Mouse (Mus musculus) heart, embryonic 10.5 days (tissue): ENCODE results near the gene Mapk8ip1. TPM values are rescaled to one million over a fixed set of nuclear protein-coding genes. Genes with fewer than 3 reads are reported as not detected.

Experiments
- DNase-seq: peaks from one replicate; pipeline ENCODE4 v3.0.0-alpha.2; 2017; ENCODE audit warnings: low spot score
- H3K27ac ChIP-seq: fragments of 300-500 bp; sonication (generic); 2 replicates; pipeline ENCODE4 v1.5.1; 2016; ENCODE audit warnings: mild to moderate bottlenecking
- H3K27me3 ChIP-seq: fragments of 300-500 bp; sonication (generic); 2 replicates; pipeline ENCODE4 v1.6.1; 2016; ENCODE audit warnings: mild to moderate bottlenecking; ENCODE audit not compliant: poor library complexity, insufficient read depth, severe bottlenecking
- H3K36me3 ChIP-seq: fragments of 300-500 bp; sonication (generic); 2 replicates; pipeline ENCODE4 v1.6.1; 2016; ENCODE audit warnings: mild to moderate bottlenecking, moderate library complexity
- H3K4me1 ChIP-seq: fragments of 300-500 bp; sonication (generic); 2 replicates; pipeline ENCODE4 v1.6.1; 2016; ENCODE audit warnings: mild to moderate bottlenecking
- H3K4me3 ChIP-seq: fragments of 300-500 bp; sonication (generic); 2 replicates; pipeline ENCODE4 v1.5.1; 2016; ENCODE audit warnings: mild to moderate bottlenecking, moderate library complexity
- H3K9me3 ChIP-seq: fragments of 300-500 bp; sonication (generic); 2 replicates; pipeline ENCODE4 v1.6.1; 2016; ENCODE audit warnings: mild to moderate bottlenecking, moderate library complexity
- WGBS: fragments of 180-500 bp; shearing (Covaris S2); methylation state at CpG from one replicate; pipeline ENCODE4 v1.1.7; 2016; 5-methylcytosine and 5-hydroxymethylcytosine counted together
- polyA plus RNA-seq: library from polyadenylated mRNA; unstranded; fragments of >200 nt; fragmentation: Nextera tagmentation; extraction: Ambion mirVana; gene quantifications from 2 replicates; pipeline ENCODE4 v1.2.1, GENCODE M21; 2016

Mapk8ip1 gene
- polyA plus RNA-seq, 1 experiment from 2014 or later: 18.2 TPM

DNA sequence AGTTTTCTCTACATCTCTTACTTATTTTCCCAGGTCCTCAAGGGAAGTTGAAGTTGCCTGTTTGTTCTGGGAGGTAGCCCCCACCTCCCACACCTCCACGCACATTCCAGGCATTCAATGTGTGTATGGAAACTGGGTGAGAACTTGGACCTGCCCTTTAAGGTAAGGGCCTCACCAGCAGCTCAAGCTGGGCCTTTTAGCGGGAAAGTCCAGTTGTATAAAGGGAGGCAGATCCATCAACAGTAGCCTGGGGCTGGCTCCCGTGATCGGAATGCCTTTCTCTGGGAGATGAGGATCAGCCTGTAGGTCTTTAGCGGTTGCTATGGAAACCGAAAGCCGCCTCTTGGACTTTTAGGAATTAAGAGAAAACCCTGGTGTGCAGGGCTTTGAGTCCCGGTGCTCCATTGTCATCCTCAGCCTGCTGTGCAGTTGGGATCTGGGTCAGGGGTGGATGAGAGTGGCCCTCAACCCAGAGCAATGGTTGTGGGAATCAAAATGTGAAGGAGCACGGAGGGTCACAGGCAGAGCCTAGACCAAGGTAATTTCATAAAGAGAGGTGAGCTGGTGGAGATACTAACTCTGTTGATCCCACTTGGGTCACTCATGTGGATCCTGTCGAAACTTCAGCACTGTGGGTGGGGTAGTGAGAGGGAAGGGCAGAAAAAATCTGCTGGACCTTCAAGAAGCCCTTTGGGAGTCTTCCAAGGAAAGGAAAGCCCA is 28.9 kb downstream of the Mapk8ip1 start:
- DNase-seq: no peak
- H3K9me3 ChIP-seq: no peaks in the 10 kb centered on the region
- H3K36me3 ChIP-seq: 0 out of 2 replicates have a peak, but pooled peaks cover 1% of the 10 kb centered on the region
- no peak overlapping the region for H3K4me3 ChIP-seq
- no peak overlapping the region for H3K27ac ChIP-seq
- peaks cover 42% of the 10 kb centered on the region for H3K4me1 ChIP-seq
- 26% methylated on average over 10 of the region's 10 CpGs for WGBS
- H3K27me3 ChIP-seq: peaks cover 68% of the 10 kb centered on the region

GRCm38 (mm10) chr2:92370821-92371805 is 29.9 kb downstream of the Mapk8ip1 start:
- no peak for DNase-seq
- Histone ChIP-seq H3K27ac (peak overlapping the region; percentile 72), H3K9me3 (no peaks in the 10 kb centered on the region), H3K36me3 (no peaks in the 10 kb centered on the region), H3K4me1 (peaks cover 41% of the 10 kb centered on the region), H3K4me3 (peak overlapping the region; percentile 59), H3K27me3 (peaks cover 76% of the 10 kb centered on the region)
- 4% methylated on average over 44 of the region's 45 CpGs for WGBS

GRCm38 (mm10) chr2:92370375-92370774 is 30.7 kb downstream of the Mapk8ip1 start:
- Histone ChIP-seq H3K27ac (peak overlapping the region; percentile 72), H3K27me3 (peaks cover 80% of the 10 kb centered on the region), H3K4me1 (peaks cover 33% of the 10 kb centered on the region), H3K36me3 (no peaks in the 10 kb centered on the region), H3K9me3 (no peaks in the 10 kb centered on the region), H3K4me3 (peak overlapping the region; percentile 59)
- 10% methylated on average over 19 of the region's 19 CpGs for WGBS
- DNase-seq: no peak

GRCm38 (mm10) chr2:92367383-92368029 is 33.6 kb downstream of the Mapk8ip1 start:
- Histone ChIP-seq H3K9me3 (no peaks in the 10 kb centered on the region), H3K27me3 (peaks cover 68% of the 10 kb centered on the region), H3K27ac (no peak overlapping the region), H3K4me3 (no peak overlapping the region), H3K4me1 (peaks cover 24% of the 10 kb centered on the region), H3K36me3 (peaks cover 21% of the 10 kb centered on the region)
- DNase-seq: no peak
- WGBS: 27% methylated on average over 20 of the region's 20 CpGs

GRCm38 (mm10) chr2:92365568-92365967 is 35.5 kb downstream of the Mapk8ip1 start:
- WGBS: 89% methylated on average over 10 of the region's 10 CpGs
- DNase-seq: no peak

GRCm38 (mm10) chr2:92364086-92364485 is 37.0 kb downstream of the Mapk8ip1 start:
- Histone ChIP-seq H3K36me3 (peaks cover 49% of the 10 kb centered on the region), H3K4me3 (no peak overlapping the region)
- WGBS: 86% methylated on average over 4 of the region's 4 CpGs

More at GRCm38 (mm10) chr2:92365568-92365967, 35.5 kb downstream of the Mapk8ip1 start:
- H3K4me1 ChIP-seq: peaks cover 17% of the 10 kb centered on the region
- H3K27ac ChIP-seq: no peak overlapping the region
- H3K27me3 ChIP-seq: peaks cover 49% of the 10 kb centered on the region
- no peak overlapping the region for H3K4me3 ChIP-seq
- no peaks in the 10 kb centered on the region for H3K9me3 ChIP-seq
- peaks cover 34% of the 10 kb centered on the region for H3K36me3 ChIP-seq

DNA sequence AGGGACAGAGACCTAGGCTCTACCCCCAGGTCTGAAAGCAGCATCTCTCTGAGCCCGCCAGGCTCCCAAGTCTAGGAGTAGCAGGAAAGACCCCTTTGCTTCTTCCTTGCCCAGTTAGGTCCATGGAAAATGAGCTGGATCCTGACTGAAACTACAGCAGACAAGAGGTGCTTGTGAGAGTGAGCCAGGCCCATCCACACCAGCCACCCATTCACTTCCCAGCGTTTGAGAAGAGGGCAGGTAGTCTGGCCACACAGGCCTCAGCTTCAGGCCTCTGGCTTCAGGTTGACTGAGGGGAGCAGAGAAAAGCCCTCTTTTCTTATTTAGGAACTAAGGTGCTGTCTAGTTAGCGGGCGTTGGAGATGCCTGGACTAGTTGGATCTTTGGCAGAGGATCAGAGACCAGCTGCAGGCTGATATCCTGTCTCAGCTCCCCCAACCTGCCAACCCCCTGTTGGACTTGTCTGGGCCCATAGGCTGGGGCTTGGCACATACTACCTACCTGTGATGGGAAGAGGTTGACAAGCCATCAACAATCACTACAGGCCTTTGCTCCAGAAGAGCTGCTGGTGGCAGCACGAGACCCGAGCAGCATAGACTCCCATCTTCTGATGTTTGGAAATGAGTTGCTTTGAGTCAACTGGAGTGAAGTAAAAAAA is 38.4 kb downstream of the Mapk8ip1 start:
- Histone ChIP-seq H3K27me3 (peaks cover 20% of the 10 kb centered on the region), H3K4me3 (no peak overlapping the region), H3K36me3 (peaks cover 63% of the 10 kb centered on the region), H3K27ac (no peak overlapping the region), H3K9me3 (no peaks in the 10 kb centered on the region), H3K4me1 (peaks cover 19% of the 10 kb centered on the region)
- WGBS: 90% methylated on average over 6 of the region's 6 CpGs
- peak; percentile 72 for DNase-seq

More at GRCm38 (mm10) chr2:92364086-92364485, 37.0 kb downstream of the Mapk8ip1 start:
- Histone ChIP-seq H3K4me1 (peaks cover 20% of the 10 kb centered on the region), H3K27me3 (peaks cover 34% of the 10 kb centered on the region), H3K27ac (no peak overlapping the region), H3K9me3 (no peaks in the 10 kb centered on the region)
- peak; percentile 63 for DNase-seq

- Histone ChIP-seq H3K27ac (no peak overlapping the region), H3K4me3 (no peak overlapping the region), H3K27me3 (peaks cover 12% of the 10 kb centered on the region), H3K4me1 (peaks cover 11% of the 10 kb centered on the region), H3K36me3 (peaks cover 72% of the 10 kb centered on the region), H3K9me3 (no peaks in the 10 kb centered on the region)
- 78% methylated on average over 8 of the region's 8 CpGs for WGBS
- peak; percentile 66 for DNase-seq
Observed at GRCm38 (mm10) chr2:92361795-92362194, 39.3 kb downstream of the Mapk8ip1 start.

DNA sequence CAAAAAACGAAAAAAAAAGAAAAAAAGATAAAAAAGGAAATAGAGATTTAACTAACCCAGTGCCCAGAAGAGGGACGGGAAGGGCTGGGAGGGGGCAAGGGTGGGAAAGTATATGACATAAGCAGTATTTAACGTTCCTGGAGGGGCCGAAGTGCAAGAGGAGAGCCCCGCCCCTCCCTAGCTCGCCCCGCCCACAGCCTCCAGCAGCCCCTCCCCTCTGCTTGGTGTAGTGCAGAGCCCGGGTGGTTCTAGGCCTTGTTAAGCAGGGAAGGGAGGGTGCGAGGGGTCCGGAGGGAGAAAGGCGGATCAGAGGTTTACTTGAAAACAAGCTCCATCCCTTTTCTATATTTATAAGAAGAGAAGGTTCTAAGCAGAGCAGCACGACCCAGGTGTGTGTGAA is 40.2 kb downstream of the Mapk8ip1 start:
- H3K27me3 ChIP-seq: peaks cover 5% of the 10 kb centered on the region; the same call in 1 of the 2 replicates
- peak; percentile 78 for DNase-seq

DNA sequence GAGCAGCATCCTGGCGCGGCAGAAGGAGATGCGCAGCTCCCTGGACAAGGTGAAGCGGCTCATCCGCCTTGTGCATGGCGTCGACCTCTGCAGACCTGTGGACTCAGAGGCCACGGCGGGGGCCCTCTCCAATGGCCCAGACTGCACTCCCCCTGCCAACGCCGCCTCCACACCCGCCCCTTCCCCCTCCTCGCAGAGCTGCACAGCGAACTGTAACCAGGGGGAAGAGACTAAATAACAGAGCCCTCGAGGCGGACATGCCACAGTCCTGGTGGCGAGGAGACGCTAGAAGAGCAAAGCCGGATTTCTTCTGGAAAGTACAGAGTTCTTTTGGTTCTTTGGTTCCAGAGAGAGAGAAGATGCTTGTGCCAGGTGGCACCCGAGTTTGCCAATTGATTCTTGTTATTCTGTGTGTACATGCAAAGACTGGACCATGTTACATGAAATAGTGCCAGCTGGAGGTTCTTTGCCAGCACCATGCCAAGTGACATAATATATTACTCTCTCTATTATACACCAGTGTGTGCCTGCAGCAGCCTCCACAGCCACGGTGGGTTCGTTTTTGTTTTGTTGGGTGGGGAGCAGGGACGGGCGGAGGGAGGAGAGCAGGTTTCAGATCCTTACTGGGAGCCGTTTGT is 40.8 kb downstream of the Mapk8ip1 start:
- peaks cover 80% of the 10 kb centered on the region for H3K36me3 ChIP-seq
- peaks cover 11% of the 10 kb centered on the region for H3K4me1 ChIP-seq
- 76% methylated on average over 25 of the region's 25 CpGs for WGBS
- peak; percentile 58 for DNase-seq
- H3K4me3 ChIP-seq: no peak overlapping the region
- H3K27me3 ChIP-seq: peaks cover 2% of the 10 kb centered on the region; the same call in 1 of the 2 replicates
- H3K9me3 ChIP-seq: no peaks in the 10 kb centered on the region
- no peak overlapping the region for H3K27ac ChIP-seq

More for the DNA sequence above, 40.2 kb downstream of the Mapk8ip1 start:
- Histone ChIP-seq H3K27ac (no peak overlapping the region), H3K36me3 (peaks cover 76% of the 10 kb centered on the region), H3K4me1 (peaks cover 11% of the 10 kb centered on the region), H3K9me3 (no peaks in the 10 kb centered on the region), H3K4me3 (no peak overlapping the region)
- 24% methylated on average over 12 of the region's 12 CpGs for WGBS

DNA sequence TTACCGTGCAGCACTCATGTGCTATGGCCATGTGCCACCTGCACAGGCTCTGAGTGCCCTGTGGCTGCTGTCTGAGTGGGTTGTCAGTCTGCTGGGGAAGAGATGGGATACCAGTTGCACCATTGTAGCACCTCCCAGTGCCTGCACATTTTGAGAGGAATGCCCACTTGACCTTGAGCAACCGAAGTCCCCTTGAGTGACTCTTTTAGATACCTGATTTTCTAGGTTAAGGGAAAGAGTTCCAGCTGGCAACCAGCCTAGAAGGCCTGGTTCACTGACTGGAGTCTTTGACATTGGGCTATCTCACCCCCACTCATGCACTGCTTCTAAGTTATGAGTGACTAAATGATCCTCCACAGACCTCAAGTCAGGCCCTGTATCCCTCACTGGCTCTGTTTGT is 41.8 kb downstream of the Mapk8ip1 start:
- peaks cover 12% of the 10 kb centered on the region for H3K4me1 ChIP-seq
- no peak overlapping the region for H3K27ac ChIP-seq
- H3K4me3 ChIP-seq: no peak overlapping the region
- H3K36me3 ChIP-seq: peaks cover 81% of the 10 kb centered on the region
- H3K27me3 ChIP-seq: no peaks in the 10 kb centered on the region
- WGBS: 79% methylated on average over 2 of the region's 2 CpGs
- no peaks in the 10 kb centered on the region for H3K9me3 ChIP-seq
- no peak for DNase-seq

DNA sequence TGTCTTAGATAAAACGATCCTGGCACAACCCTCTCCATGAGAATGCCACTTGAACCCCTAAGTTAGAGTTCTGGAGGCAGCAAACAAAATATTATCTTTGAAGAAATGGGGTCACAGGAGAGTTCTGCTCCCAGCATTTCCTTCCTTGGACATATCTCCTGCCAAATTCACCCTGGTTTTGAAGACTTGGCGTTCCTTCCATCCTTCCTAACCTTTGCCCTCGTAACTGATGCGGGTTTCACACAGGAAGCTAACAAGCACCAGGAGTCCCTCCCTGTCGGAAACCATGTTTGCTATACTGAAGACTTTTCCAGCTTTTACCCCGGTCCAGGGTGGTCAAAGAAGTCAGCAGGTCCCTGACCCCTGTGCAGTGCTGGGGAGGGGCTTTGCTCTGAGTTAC is 46.8 kb downstream of the Mapk8ip1 start:
- 73% methylated on average over 6 of the region's 6 CpGs for WGBS
- Histone ChIP-seq H3K36me3 (peaks cover 73% of the 10 kb centered on the region), H3K27me3 (no peaks in the 10 kb centered on the region)

More for the DNA sequence above, 46.8 kb downstream of the Mapk8ip1 start:
- Histone ChIP-seq H3K4me3 (no peak overlapping the region), H3K4me1 (peaks cover 15% of the 10 kb centered on the region), H3K27ac (no peak overlapping the region), H3K9me3 (no peaks in the 10 kb centered on the region)
- DNase-seq: no peak
